Mouse (Mus musculus): Measurements from ENCODE around the gene Aurkaip1.

- TF ChIP-seq CTCF (IDR thresholded peaks at IDR 0.05; ENCODE audit: low read depth, low read length) (no peak), POLR2A (IDR thresholded peaks at IDR 0.05; ENCODE audit: borderline replicate concordance, low read depth, low read length) (no peak)
Measured at GRCm38 (mm10) chr4:155847591-155848352, 16.7 kb downstream of the Aurkaip1 start.

Data from bone marrow macrophage, adult 2 months (primary cell).